Mouse (Mus musculus): ENCODE results near the gene Mcts1. TPM values are rescaled to one million over a fixed set of nuclear protein-coding genes. Genes with fewer than 3 reads are reported as not detected.

Gene Mcts1
- total RNA-seq, 2 experiments from 2014 or later, result 74.0 to 83.0 TPM

DNA sequence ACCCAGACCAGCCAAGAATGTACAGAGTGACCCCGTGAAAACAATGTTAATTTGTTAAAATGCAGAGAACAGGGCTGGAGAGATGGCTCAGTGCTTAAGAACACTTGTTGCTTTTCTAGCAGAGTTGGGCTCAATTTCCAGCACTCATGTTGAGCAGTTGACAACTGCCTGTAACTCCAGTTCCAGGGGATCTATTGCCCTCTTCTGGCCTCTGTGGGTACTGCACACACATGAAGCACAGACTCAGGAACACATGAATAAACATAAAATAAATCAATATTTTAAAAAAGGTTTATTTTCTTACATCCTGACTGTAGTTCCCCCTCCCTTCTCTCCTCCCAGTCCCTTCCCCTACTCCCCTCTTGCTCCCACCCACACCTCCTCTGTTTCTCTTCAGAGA is 52.8 kb downstream of the Mcts1 start:
- DNase-seq (ENCODE audit: low spot score in 2 of 2), result no peak

DNA sequence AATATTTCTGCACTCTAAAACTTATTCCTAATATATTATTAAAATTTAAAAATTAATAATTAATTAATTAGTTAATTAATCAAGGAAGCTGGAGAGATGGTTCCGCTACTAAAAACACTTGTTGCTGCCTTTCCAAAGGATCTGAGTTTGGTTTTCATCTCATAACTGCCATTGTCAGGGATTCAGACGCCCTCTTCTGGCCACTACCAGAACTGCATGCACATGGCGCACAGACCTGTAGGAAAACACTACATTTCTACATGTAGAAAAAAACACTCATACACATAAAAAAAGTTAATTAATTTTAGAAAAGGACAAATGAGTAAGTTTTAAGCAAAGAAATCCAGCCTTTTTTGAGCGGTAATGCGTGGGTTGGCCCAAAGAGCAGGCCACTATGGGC is 54.3 kb downstream of the Mcts1 start:
- no peak for DNase-seq (ENCODE audit: low spot score in 2 of 2)

DNA sequence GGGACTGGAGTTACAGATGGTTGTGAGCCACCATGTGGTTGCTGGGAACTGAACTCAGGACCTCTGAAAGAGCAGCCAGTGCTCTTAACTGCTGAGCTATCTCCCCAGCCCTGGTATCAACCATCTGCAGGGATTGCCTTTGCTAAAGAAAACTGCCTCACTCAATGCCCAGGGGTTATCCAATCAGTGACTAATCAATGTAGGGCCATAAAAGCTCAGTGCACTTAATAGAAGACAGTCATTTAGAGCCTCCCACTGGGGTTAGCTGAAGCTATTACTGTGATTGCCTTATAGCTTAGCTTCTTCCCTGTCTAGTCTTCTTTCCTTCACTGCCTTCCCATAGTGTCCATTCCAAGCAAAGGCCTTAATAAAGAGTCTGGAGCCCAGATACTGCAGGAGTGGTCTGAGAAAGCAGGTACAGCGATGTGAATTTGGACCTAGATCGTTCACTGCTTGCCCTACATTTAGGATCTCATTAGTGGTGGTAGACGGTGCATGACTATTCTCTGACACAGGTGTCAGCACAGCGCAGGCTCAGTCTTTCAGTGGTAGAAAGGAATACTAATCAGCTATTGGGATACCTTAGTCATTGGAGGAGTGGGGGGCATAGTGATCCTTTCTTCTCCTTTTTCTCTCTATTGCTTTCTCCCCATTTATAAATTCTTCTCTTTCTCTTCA is 56.0 kb downstream of the Mcts1 start:
- no peak for DNase-seq (ENCODE audit: low spot score in 2 of 2)

Other genes with a start within 250 kb of the Mcts1 start
- gene Lamp2, start 144.1 kb upstream of the Mcts1 start, total RNA-seq (2021), result 100 to 1,000 TPM; 213 to 242 TPM
- 10 to 100 TPM; 31.6 to 33.8 TPM for gene Cul4b, start 24.4 kb upstream of the Mcts1 start, total RNA-seq (2021)
- 10 to 100 TPM; 24.8 to 28.0 TPM for gene C1galt1c1, start 34.5 kb downstream of the Mcts1 start, total RNA-seq (2021)
- under 1 TPM in 1 of 2 experiments, not detected in 1; 0.22 TPM for gene 6030498E09Rik, start 172.1 kb downstream of the Mcts1 start, total RNA-seq (2021)